Mouse (Mus musculus): ENCODE data around the gene Ube2u. TPM values are rescaled to one million over a fixed set of nuclear protein-coding genes. Genes with fewer than 3 reads are reported as not detected.

Ube2u gene
- total and polyA plus RNA-seq, 3 experiments, result not detected

GRCm38 (mm10) chr4:100553296-100553695 is 74.6 kb downstream of the Ube2u start:
- intact Hi-C loops (cut with DNase I), result no loop called here
- Histone ChIP-seq H3K4me3 (no peak overlapping the region), H3K4me1 (ENCODE audit: control insufficient read depth, insufficient read depth, low read length) (no peaks in the 10 kb centered on the region), H3K36me3 (ENCODE audit: control insufficient read depth, insufficient read depth, low read length) (no peaks in the 10 kb centered on the region), H3K9ac (ENCODE audit: low read depth, low read length) (no peak overlapping the region), H3K27me3 (ENCODE audit: control insufficient read depth, insufficient read depth, low read length) (no peaks in the 10 kb centered on the region), H3K79me2 (replicated peaks; ENCODE audit: control insufficient read depth, insufficient read depth, low read length) (no peaks in the 10 kb centered on the region), H3K27ac (no peak overlapping the region)
- no peak for DNase-seq
- TF ChIP-seq EP300 (IDR thresholded peaks at IDR 0.05; ENCODE audit: insufficient read depth, low read depth, low read length) (no peak), POLR2A (IDR thresholded peaks at IDR 0.05; ENCODE audit: insufficient read depth, low read depth, low read length) (no peak), CTCF (IDR thresholded peaks at IDR 0.05) (no peak)
- 65% methylated on average over 2 of the region's 2 CpGs for WGBS

- Histone ChIP-seq H3K27me3 (ENCODE audit: control insufficient read depth, insufficient read depth, low read length) (no peaks in the 10 kb centered on the region), H3K4me1 (ENCODE audit: control insufficient read depth, insufficient read depth, low read length) (no peaks in the 10 kb centered on the region), H3K79me2 (replicated peaks; ENCODE audit: control insufficient read depth, insufficient read depth, low read length) (no peaks in the 10 kb centered on the region), H3K36me3 (ENCODE audit: control insufficient read depth, insufficient read depth, low read length) (no peaks in the 10 kb centered on the region), H3K4me3 (peak overlapping the region; percentile 19; the same call in 1 of the 2 replicates), H3K9ac (ENCODE audit: low read depth, low read length) (no peak overlapping the region), H3K27ac (no peak overlapping the region)
- 6% methylated on average over 21 of the region's 21 CpGs for WGBS
- intact Hi-C loops (cut with DNase I), result loop anchor here (2.0 to 5.0 kb wide), 3 partner anchors 134 to 558 kb away; no protein-coding TSS in a partner anchor
- peak; percentile 60 to 66 for DNase-seq
- TF ChIP-seq EP300 (IDR thresholded peaks at IDR 0.05; ENCODE audit: insufficient read depth, low read depth, low read length) (no peak), POLR2A (IDR thresholded peaks at IDR 0.05; ENCODE audit: insufficient read depth, low read depth, low read length) (no peak), CTCF (IDR thresholded peaks at IDR 0.05) (peak; percentile 92)
These were observed 109.9 kb downstream of the Ube2u start for GRCm38 (mm10) chr4:100588236-100589206.

GRCm38 (mm10) chr4:100595771-100596170 is 117.1 kb downstream of the Ube2u start:
- no peak overlapping the region for H3K9ac ChIP-seq (ENCODE audit: low read depth, low read length)
- H3K79me2 ChIP-seq (replicated peaks; ENCODE audit: control insufficient read depth, insufficient read depth, low read length), result no peaks in the 10 kb centered on the region
- TF ChIP-seq CTCF (IDR thresholded peaks at IDR 0.05) (no peak), EP300 (IDR thresholded peaks at IDR 0.05; ENCODE audit: insufficient read depth, low read depth, low read length) (no peak), POLR2A (IDR thresholded peaks at IDR 0.05; ENCODE audit: insufficient read depth, low read depth, low read length) (no peak)
- 90% methylated on average over 4 of the region's 4 CpGs for WGBS
- H3K27ac ChIP-seq, result no peak overlapping the region
- intact Hi-C loops (cut with DNase I), result no loop called here
- no peaks in the 10 kb centered on the region for H3K4me1 ChIP-seq (ENCODE audit: control insufficient read depth, insufficient read depth, low read length)
- no peak for DNase-seq
- no peak overlapping the region for H3K4me3 ChIP-seq
- no peaks in the 10 kb centered on the region for H3K36me3 ChIP-seq (ENCODE audit: control insufficient read depth, insufficient read depth, low read length)
- H3K27me3 ChIP-seq (ENCODE audit: control insufficient read depth, insufficient read depth, low read length), result no peaks in the 10 kb centered on the region

- H3K4me1 ChIP-seq (ENCODE audit: control insufficient read depth, insufficient read depth, low read length), result no peaks in the 10 kb centered on the region
- H3K4me3 ChIP-seq, result no peak overlapping the region
- no peaks in the 10 kb centered on the region for H3K27me3 ChIP-seq (ENCODE audit: control insufficient read depth, insufficient read depth, low read length)
- no peak for TF ChIP-seq CTCF (IDR thresholded peaks at IDR 0.05)
- TF ChIP-seq POLR2A (IDR thresholded peaks at IDR 0.05; ENCODE audit: insufficient read depth, low read depth, low read length), result no peak
- no peak for TF ChIP-seq EP300 (IDR thresholded peaks at IDR 0.05; ENCODE audit: insufficient read depth, low read depth, low read length)
- no peaks in the 10 kb centered on the region for H3K79me2 ChIP-seq (replicated peaks; ENCODE audit: control insufficient read depth, insufficient read depth, low read length)
- no peaks in the 10 kb centered on the region for H3K36me3 ChIP-seq (ENCODE audit: control insufficient read depth, insufficient read depth, low read length)
- 78% methylated on average over 5 of the region's 5 CpGs for WGBS
- no peak overlapping the region for H3K9ac ChIP-seq (ENCODE audit: low read depth, low read length)
- no peak for DNase-seq
- intact Hi-C loops (cut with DNase I), result no loop called here
- H3K27ac ChIP-seq, result no peak overlapping the region
These were observed 118.0 kb downstream of the Ube2u start for GRCm38 (mm10) chr4:100596630-100597029.

GRCm38 (mm10) chr4:100597049-100597448 is 118.4 kb downstream of the Ube2u start:
- Histone ChIP-seq H3K4me1 (ENCODE audit: control insufficient read depth, insufficient read depth, low read length) (no peaks in the 10 kb centered on the region), H3K79me2 (replicated peaks; ENCODE audit: control insufficient read depth, insufficient read depth, low read length) (no peaks in the 10 kb centered on the region), H3K4me3 (no peak overlapping the region), H3K27me3 (ENCODE audit: control insufficient read depth, insufficient read depth, low read length) (no peaks in the 10 kb centered on the region), H3K9ac (ENCODE audit: low read depth, low read length) (no peak overlapping the region), H3K36me3 (ENCODE audit: control insufficient read depth, insufficient read depth, low read length) (no peaks in the 10 kb centered on the region), H3K27ac (no peak overlapping the region)
- no peak for TF ChIP-seq CTCF (IDR thresholded peaks at IDR 0.05)
- TF ChIP-seq POLR2A (IDR thresholded peaks at IDR 0.05; ENCODE audit: insufficient read depth, low read depth, low read length), result no peak
- no peak for DNase-seq
- intact Hi-C loops (cut with DNase I), result no loop called here
- 83% methylated on average over 4 of the region's 4 CpGs for WGBS

Measured in heart, adult 2 months (tissue).